Mouse (Mus musculus): ENCODE data around the gene Slc17a9. TPM values are rescaled to one million over a fixed set of nuclear protein-coding genes. Genes with fewer than 3 reads are reported as not detected.

Slc17a9 gene
- polyA plus RNA-seq, 1 experiment from 2014 or later, result not detected

DNA sequence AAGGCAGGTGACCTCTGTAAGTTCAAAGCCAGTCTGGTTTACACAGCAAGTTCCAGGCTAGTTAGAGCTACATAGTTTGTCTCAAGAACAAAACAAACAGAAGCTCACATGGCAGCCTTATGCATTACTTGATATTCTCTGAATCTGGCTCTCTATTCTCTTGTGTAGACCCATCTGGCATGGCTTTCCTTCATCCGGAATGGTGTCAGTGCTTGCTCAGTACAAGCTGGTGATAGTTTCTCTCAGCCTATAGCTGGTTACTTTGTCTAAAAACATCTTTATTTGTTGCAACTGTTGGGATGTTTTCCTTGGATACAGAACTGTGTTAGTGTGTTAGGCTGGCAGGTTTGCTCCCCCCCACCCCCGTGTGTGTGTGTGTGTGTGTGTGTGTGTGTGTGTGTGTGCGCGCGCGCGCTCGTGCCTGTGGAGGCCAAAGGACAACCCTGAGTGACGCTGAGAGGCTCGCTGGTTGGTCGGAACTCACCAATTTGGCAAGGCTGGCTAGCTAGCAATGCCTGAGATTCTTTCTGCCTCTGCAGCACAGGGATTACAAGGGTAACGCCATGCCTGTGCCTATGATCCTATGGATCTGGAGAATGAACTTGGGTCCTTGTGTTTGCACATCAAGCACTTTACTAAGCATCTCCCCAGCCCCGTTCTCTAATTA is 62.6 kb downstream of the Slc17a9 start:
- no peaks in the 10 kb centered on the region for H3K36me3 ChIP-seq (ENCODE audit: control insufficient read depth, insufficient read depth, low read length)
- H3K4me2 ChIP-seq, result no peak overlapping the region
- no peaks in the 10 kb centered on the region for H3K27me3 ChIP-seq (ENCODE audit: control insufficient read depth, insufficient read depth, low read length)
- no peaks in the 10 kb centered on the region for H3K4me1 ChIP-seq (ENCODE audit: control insufficient read depth, insufficient read depth, low read length)
- H3K27ac ChIP-seq (ENCODE audit: low read depth, low read length), result no peak overlapping the region
- H3K4me3 ChIP-seq (ENCODE audit: low read depth, low read length), result no peak overlapping the region
- DNase-seq (ENCODE audit: low spot score, missing footprints), result peak; percentile 68
- no peak overlapping the region for H3K9ac ChIP-seq (ENCODE audit: low read length)
- WGBS, result 79% methylated on average over 13 of the region's 13 CpGs
- no peak for ATAC-seq (ENCODE audit: low FRiP score)
- H3K9me3 ChIP-seq (ENCODE audit: control insufficient read depth, low read length), result no peaks in the 10 kb centered on the region

DNA sequence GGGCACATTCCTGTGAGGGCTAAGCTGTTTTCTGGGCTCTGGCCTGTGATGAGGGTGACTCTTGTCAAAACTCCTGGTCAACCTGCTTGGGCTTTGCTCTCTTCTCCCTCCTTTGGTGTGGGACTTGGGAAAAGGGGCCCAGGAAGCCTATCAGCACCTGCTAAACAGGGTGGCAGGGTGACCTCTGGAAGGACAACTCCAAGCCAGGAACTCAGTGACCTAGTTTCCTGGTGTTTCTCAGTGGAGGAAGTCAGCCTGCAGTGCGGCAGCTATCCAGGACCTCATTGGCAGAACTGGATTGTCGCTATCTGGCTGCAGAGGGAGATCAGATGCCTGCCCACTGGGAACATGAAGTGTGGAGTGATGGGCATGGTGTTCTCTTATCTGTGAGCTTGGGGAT is 63.3 kb downstream of the Slc17a9 start:
- Histone ChIP-seq H3K27ac (ENCODE audit: low read depth, low read length) (no peak overlapping the region), H3K4me2 (no peak overlapping the region), H3K4me1 (ENCODE audit: control insufficient read depth, insufficient read depth, low read length) (no peaks in the 10 kb centered on the region), H3K4me3 (ENCODE audit: low read depth, low read length) (no peak overlapping the region), H3K9me3 (ENCODE audit: control insufficient read depth, low read length) (no peaks in the 10 kb centered on the region), H3K36me3 (ENCODE audit: control insufficient read depth, insufficient read depth, low read length) (no peaks in the 10 kb centered on the region), H3K27me3 (ENCODE audit: control insufficient read depth, insufficient read depth, low read length) (no peaks in the 10 kb centered on the region), H3K9ac (ENCODE audit: low read length) (no peak overlapping the region)
- peak; percentile 76 for DNase-seq (ENCODE audit: low spot score, missing footprints)
- WGBS, result 48% methylated on average over 2 of the region's 2 CpGs
- ATAC-seq (ENCODE audit: low FRiP score), result 0 out of 2 replicates have a peak, but pooled peaks have one; percentile 2

- ATAC-seq (ENCODE audit: low FRiP score) (0 out of 2 replicates have a peak, but pooled peaks have one; percentile 48), DNase-seq (ENCODE audit: low spot score, missing footprints) (peak; percentile 77)
- Histone ChIP-seq H3K9me3 (ENCODE audit: control insufficient read depth, low read length) (no peaks in the 10 kb centered on the region), H3K9ac (ENCODE audit: low read length) (no peak overlapping the region), H3K27me3 (ENCODE audit: control insufficient read depth, insufficient read depth, low read length) (no peaks in the 10 kb centered on the region), H3K4me3 (ENCODE audit: low read depth, low read length) (no peak overlapping the region), H3K36me3 (ENCODE audit: control insufficient read depth, insufficient read depth, low read length) (no peaks in the 10 kb centered on the region), H3K4me2 (no peak overlapping the region), H3K27ac (ENCODE audit: low read depth, low read length) (no peak overlapping the region), H3K4me1 (ENCODE audit: control insufficient read depth, insufficient read depth, low read length) (no peaks in the 10 kb centered on the region)
- WGBS, result 16% methylated on average over 6 of the region's 7 CpGs
Observed at GRCm38 (mm10) chr2:180788843-180789242, 63.8 kb downstream of the Slc17a9 start.

- H3K4me3 ChIP-seq (ENCODE audit: low read depth, low read length), result no peak overlapping the region
- H3K4me2 ChIP-seq, result no peak overlapping the region
- ATAC-seq (ENCODE audit: low FRiP score), result 0 out of 2 replicates have a peak, but pooled peaks have one; percentile 17
Observed at GRCm38 (mm10) chr2:180791674-180792073, 66.6 kb downstream of the Slc17a9 start.

More at GRCm38 (mm10) chr2:180791674-180792073, 66.6 kb downstream of the Slc17a9 start:
- H3K9me3 ChIP-seq (ENCODE audit: control insufficient read depth, low read length), result no peaks in the 10 kb centered on the region
- H3K27ac ChIP-seq (ENCODE audit: low read depth, low read length), result no peak overlapping the region
- no peaks in the 10 kb centered on the region for H3K27me3 ChIP-seq (ENCODE audit: control insufficient read depth, insufficient read depth, low read length)
- no peak overlapping the region for H3K9ac ChIP-seq (ENCODE audit: low read length)
- 47% methylated on average over 4 of the region's 4 CpGs for WGBS
- H3K36me3 ChIP-seq (ENCODE audit: control insufficient read depth, insufficient read depth, low read length), result no peaks in the 10 kb centered on the region
- peak; percentile 92 for DNase-seq (ENCODE audit: low spot score, missing footprints)
- peaks cover 4% of the 10 kb centered on the region for H3K4me1 ChIP-seq (ENCODE audit: control insufficient read depth, insufficient read depth, low read length)

Other genes starting within 250 kb of the Slc17a9 start
- 0.04 and 0.14 TPM in 2 replicates for gene Ntsr1, start 225.3 kb upstream of the Slc17a9 start, polyA plus RNA-seq (2014; fragmentation: Nextera tagmentation; extraction: Ambion mirVana)
- 42.1 and 45.9 TPM in 2 replicates for gene Mrgbp, start 144.0 kb upstream of the Slc17a9 start, polyA plus RNA-seq (2014; fragmentation: Nextera tagmentation; extraction: Ambion mirVana)
- gene Ogfr, start 136.0 kb upstream of the Slc17a9 start, polyA plus RNA-seq (2014; fragmentation: Nextera tagmentation; extraction: Ambion mirVana), result 101 and 104 TPM in 2 replicates
- gene Col9a3, start 127.5 kb upstream of the Slc17a9 start, polyA plus RNA-seq (2014; fragmentation: Nextera tagmentation; extraction: Ambion mirVana), result 3.0 and 3.7 TPM in 2 replicates
- 0.18 and 0.23 TPM in 2 replicates for gene Tcfl5, start 82.6 kb upstream of the Slc17a9 start, polyA plus RNA-seq (2014; fragmentation: Nextera tagmentation; extraction: Ambion mirVana)
- 28.8 and 30.5 TPM in 2 replicates for gene Dido1, start 15.3 kb upstream of the Slc17a9 start, polyA plus RNA-seq (2014; fragmentation: Nextera tagmentation; extraction: Ambion mirVana)
- gene Gid8, start 15.1 kb upstream of the Slc17a9 start, polyA plus RNA-seq (2014; fragmentation: Nextera tagmentation; extraction: Ambion mirVana), result 63.3 and 63.4 TPM in 2 replicates
- 22.2 and 23.5 TPM in 2 replicates for gene Bhlhe23, start 51.6 kb downstream of the Slc17a9 start, polyA plus RNA-seq (2014; fragmentation: Nextera tagmentation; extraction: Ambion mirVana)
- gene Ythdf1, start 195.7 kb downstream of the Slc17a9 start, polyA plus RNA-seq (2014; fragmentation: Nextera tagmentation; extraction: Ambion mirVana), result 68.5 and 72.4 TPM in 2 replicates
- 0.14 and 0.45 TPM in 2 replicates for gene Birc7, start 203.8 kb downstream of the Slc17a9 start, polyA plus RNA-seq (2014; fragmentation: Nextera tagmentation; extraction: Ambion mirVana)
- 63.2 and 63.6 TPM in 2 replicates for gene Nkain4, start 229.4 kb downstream of the Slc17a9 start, polyA plus RNA-seq (2014; fragmentation: Nextera tagmentation; extraction: Ambion mirVana)
- 38.6 and 45.7 TPM in 2 replicates for gene Arfgap1, start 242.0 kb downstream of the Slc17a9 start, polyA plus RNA-seq (2014; fragmentation: Nextera tagmentation; extraction: Ambion mirVana)